Mouse (Mus musculus) forebrain, postnatal 0 days (tissue): ENCODE measurements around the gene Arid1b. TPM values are rescaled to one million over a fixed set of nuclear protein-coding genes. Genes with fewer than 3 reads are reported as not detected.
A peak's percentile ranks its signal among the peaks of the same experiment; 100 is the strongest.
"Not testable (repeated sequence)": the region's sequence is repeated elsewhere in the genome, so short reads cannot be mapped to it uniquely, and the experiment has no call there.

Source experiments
- ATAC-seq: fragments of 200-750 bp; cut with Nextera tagmentation; 2 replicates; pipeline ENCODE4 v1.8.0; 2017; ENCODE audit warnings: mild to moderate bottlenecking, moderate library complexity
- DNase-seq: peaks from one replicate; pipeline ENCODE4 v3.0.0-alpha.2; 2015
- H3K27ac ChIP-seq: fragments of 300-500 bp; sonication (generic); 2 replicates; pipeline ENCODE4 v1.5.1; 2014; ENCODE audit warnings: low read depth, mild to moderate bottlenecking, antibody characterized with exemption, low read length, moderate library complexity, mixed read lengths
- H3K27me3 ChIP-seq: fragments of 300-500 bp; sonication (generic); 2 replicates; pipeline ENCODE4 v1.6.1; 2014; ENCODE audit warnings: mild to moderate bottlenecking, low read length, mixed read lengths; ENCODE audit not compliant: insufficient read depth
- H3K36me3 ChIP-seq: fragments of 300-500 bp; sonication (generic); 2 replicates; pipeline ENCODE4 v1.6.1; 2014; ENCODE audit warnings: mild to moderate bottlenecking, moderate library complexity; ENCODE audit not compliant: insufficient read depth
- H3K4me1 ChIP-seq: fragments of 300-500 bp; sonication (generic); 2 replicates; pipeline ENCODE4 v1.6.1; 2014; ENCODE audit warnings: antibody characterized with exemption; ENCODE audit not compliant: insufficient read depth
- H3K4me2 ChIP-seq: fragments of 300-500 bp; sonication (generic); 2 replicates; pipeline ENCODE4 v1.6.1; 2014; ENCODE audit warnings: low read depth, mild to moderate bottlenecking, moderate library complexity
- H3K4me3 ChIP-seq: fragments of 300-500 bp; sonication (generic); 2 replicates; pipeline ENCODE4 v1.5.1; 2014; ENCODE audit warnings: low read depth, low read length, mixed read lengths
- H3K9ac ChIP-seq: fragments of 300-500 bp; sonication (generic); 2 replicates; pipeline ENCODE4 v1.6.1; 2014; ENCODE audit warnings: mild to moderate bottlenecking
- H3K9me3 ChIP-seq: fragments of 300-500 bp; sonication (generic); 2 replicates; pipeline ENCODE4 v1.6.1; 2016; ENCODE audit warnings: low read length
- CTCF ChIP-seq: sonication (generic); IDR thresholded peaks from 2 replicates; pipeline ENCODE4 v1.5.1; 2016; ENCODE audit warnings: antibody characterized with exemption, control low read depth, low read depth
- WGBS: fragments of 180-500 bp; shearing (Covaris S2); extraction: QIAGEN DNeasy Blood & Tissue Kit; methylation state at CpG from one replicate; pipeline ENCODE4 v1.1.7; 2014; 5-methylcytosine and 5-hydroxymethylcytosine counted together
- polyA plus RNA-seq: library from polyadenylated mRNA; unstranded; fragments of >200 nt; fragmentation: Nextera tagmentation; extraction: Ambion mirVana; gene quantifications from 2 replicates; pipeline ENCODE4 v1.2.1, GENCODE M21; 2015
- total RNA-seq: library from RNA; depleted of rRNA; stranded (reverse); fragments of >200 nt; gene quantifications from 2 replicates; pipeline ENCODE4 v1.2.3, GENCODE M21; 2014

The Arid1b gene
- total and polyA plus RNA-seq, 2 experiments from 2014 or later, result 10.5 to 51.6 TPM

GRCm38 (mm10) chr17:5082274-5082673, 88.1 kb downstream of the Arid1b start:
- TF ChIP-seq CTCF, result no peak
- Histone ChIP-seq H3K9ac (no peak overlapping the region), H3K27me3 (no peaks in the 10 kb centered on the region), H3K27ac (no peak overlapping the region), H3K9me3 (no peaks in the 10 kb centered on the region), H3K4me1 (peaks cover 28% of the 10 kb centered on the region), H3K4me3 (no peak overlapping the region), H3K36me3 (no peaks in the 10 kb centered on the region), H3K4me2 (no peak overlapping the region)
- DNase-seq, result no peak
- ATAC-seq, result no peak
- WGBS, result 72% methylated on average over 8 of the region's 8 CpGs

- peak overlapping the region; percentile 37; the same call in 1 of the 2 replicates for H3K27ac ChIP-seq
- H3K4me3 ChIP-seq, result no peak overlapping the region
- peaks cover 27% of the 10 kb centered on the region for H3K4me1 ChIP-seq
- DNase-seq, result no peak
- H3K36me3 ChIP-seq, result no peaks in the 10 kb centered on the region
- no peaks in the 10 kb centered on the region for H3K27me3 ChIP-seq
- peak; percentile 12; the same call in 1 of the 2 replicates for ATAC-seq
- no peak overlapping the region for H3K9ac ChIP-seq
- WGBS, result 51% methylated on average over 3 of the region's 3 CpGs
- no peak overlapping the region for H3K4me2 ChIP-seq
- H3K9me3 ChIP-seq, result no peaks in the 10 kb centered on the region
- no peak for TF ChIP-seq CTCF
Measured at GRCm38 (mm10) chr17:5083497-5083896, 89.4 kb downstream of the Arid1b start.

- DNase-seq (peak; percentile 79), ATAC-seq (peak; percentile 91)
- Histone ChIP-seq H3K36me3 (no peaks in the 10 kb centered on the region), H3K4me1 (peaks cover 27% of the 10 kb centered on the region), H3K9me3 (no peaks in the 10 kb centered on the region), H3K27ac (peak overlapping the region; percentile 37; the same call in 1 of the 2 replicates), H3K9ac (no peak overlapping the region), H3K4me2 (no peak overlapping the region), H3K4me3 (no peak overlapping the region), H3K27me3 (no peaks in the 10 kb centered on the region)
- 30% methylated on average over 8 of the region's 8 CpGs for WGBS
- TF ChIP-seq CTCF, result no peak
Measured at GRCm38 (mm10) chr17:5084139-5084538, 90.0 kb downstream of the Arid1b start.

DNA sequence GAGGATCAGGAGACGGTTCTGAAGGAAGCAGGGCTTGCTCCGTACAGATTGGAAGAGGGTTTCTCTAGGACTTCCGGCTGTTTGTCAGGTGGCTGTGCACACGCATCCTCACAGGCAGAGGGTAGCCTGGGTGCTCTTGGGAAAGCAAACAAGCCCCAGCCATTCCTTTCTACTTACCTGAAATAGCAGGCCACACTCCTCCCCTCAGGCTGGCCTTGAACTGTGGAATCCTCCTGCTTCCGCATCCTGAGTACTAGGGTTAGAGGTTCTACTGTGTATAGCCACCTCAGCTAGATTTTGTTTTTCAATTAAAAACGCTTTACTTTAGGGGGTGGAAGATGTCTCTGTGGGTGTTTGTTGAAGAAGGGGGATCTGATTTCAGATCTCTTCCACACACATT, 90.9 kb downstream of the Arid1b start:
- peaks cover 33% of the 10 kb centered on the region for H3K4me1 ChIP-seq
- H3K9ac ChIP-seq, result no peak overlapping the region
- ATAC-seq (no peak), DNase-seq (no peak)
- TF ChIP-seq CTCF, result no peak
- no peaks in the 10 kb centered on the region for H3K36me3 ChIP-seq
- no peak overlapping the region for H3K4me3 ChIP-seq
- H3K4me2 ChIP-seq, result no peak overlapping the region
- 65% methylated on average over 6 of the region's 6 CpGs for WGBS
- no peaks in the 10 kb centered on the region for H3K27me3 ChIP-seq
- H3K9me3 ChIP-seq, result no peaks in the 10 kb centered on the region
- no peak overlapping the region for H3K27ac ChIP-seq

GRCm38 (mm10) chr17:5085942-5086341, 91.8 kb downstream of the Arid1b start:
- no peaks in the 10 kb centered on the region for H3K27me3 ChIP-seq
- no peak overlapping the region for H3K9ac ChIP-seq
- ATAC-seq (peak; percentile 28; the same call in 1 of the 2 replicates), DNase-seq (no peak)
- no peaks in the 10 kb centered on the region for H3K9me3 ChIP-seq
- H3K36me3 ChIP-seq, result no peaks in the 10 kb centered on the region
- no peak for TF ChIP-seq CTCF
- 46% methylated on average over 5 of the region's 5 CpGs for WGBS
- H3K4me2 ChIP-seq, result no peak overlapping the region
- H3K4me1 ChIP-seq, result peaks cover 32% of the 10 kb centered on the region
- H3K27ac ChIP-seq, result no peak overlapping the region
- no peak overlapping the region for H3K4me3 ChIP-seq

- 88% methylated on average over 2 of the region's 2 CpGs for WGBS
- not testable (repeated sequence) for DNase-seq, H3K27me3 ChIP-seq, ATAC-seq, H3K36me3 ChIP-seq, H3K9ac ChIP-seq, H3K9me3 ChIP-seq, H3K27ac ChIP-seq, H3K4me3 ChIP-seq, H3K4me2 ChIP-seq
- peaks cover 23% of the 10 kb centered on the region for H3K4me1 ChIP-seq
Measured at GRCm38 (mm10) chr17:5088241-5088640, 94.1 kb downstream of the Arid1b start.

DNA sequence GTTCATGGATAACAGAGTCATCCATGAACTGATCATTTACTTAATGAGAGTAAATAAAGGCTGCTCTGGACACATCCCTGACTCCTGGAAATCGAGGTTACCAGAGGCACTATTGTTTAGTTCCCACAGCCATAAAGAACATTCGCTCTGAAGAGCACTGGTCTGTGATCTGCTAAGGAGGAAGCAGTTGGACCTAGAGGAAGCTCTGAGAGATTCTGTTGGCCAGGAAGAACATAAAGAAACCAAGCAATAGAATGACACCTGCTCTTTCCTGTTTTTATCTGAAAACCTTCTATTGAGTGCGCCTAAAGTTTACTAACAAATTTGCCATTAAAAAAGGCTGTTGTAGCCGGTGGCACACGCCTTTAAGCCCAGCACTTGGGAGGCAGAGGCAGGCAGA, 94.7 kb downstream of the Arid1b start:
- WGBS, result 75% methylated on average over 5 of the region's 5 CpGs
- ATAC-seq (no peak), DNase-seq (no peak)
- H3K4me3 ChIP-seq, result no peak overlapping the region
- H3K4me2 ChIP-seq, result no peak overlapping the region
- H3K4me1 ChIP-seq, result peaks cover 18% of the 10 kb centered on the region
- H3K27ac ChIP-seq, result no peak overlapping the region
- no peaks in the 10 kb centered on the region for H3K27me3 ChIP-seq
- no peaks in the 10 kb centered on the region for H3K36me3 ChIP-seq
- TF ChIP-seq CTCF, result no peak
- H3K9me3 ChIP-seq, result no peaks in the 10 kb centered on the region
- no peak overlapping the region for H3K9ac ChIP-seq
